Mouse (Mus musculus) adrenal gland, postnatal 36 days (tissue): ENCODE results near the gene Actl7a. TPM values are rescaled to one million over a fixed set of nuclear protein-coding genes. Genes with fewer than 3 reads are reported as not detected.

Experiments
- DNase-seq, 2 experiments: peaks; one replicate each; pipeline ENCODE4 v3.0.0; 2021; ENCODE audit warnings: mixed read lengths in 1 of 2
- long read RNA-seq, 2 experiments: library from polyadenylated mRNA; stranded (forward); transcript quantifications; one replicate each; pipeline ENCODE4 v2.0.0; 2021; ENCODE audit warnings: borderline sequencing depth in 2 of 2
- total RNA-seq, 2 experiments: library from RNA; stranded (reverse); gene quantifications; 2 replicates each; pipeline ENCODE4 v1.2.3; 2021

The Actl7a gene
- not detected for total RNA-seq
- long read RNA-seq, experiment 1: 0 reads
- long read RNA-seq, experiment 2: 0 reads

GRCm38 (mm10) chr4:56743363-56744195 lies at the start of gene Actl7a:
TSS of gene Actl7a (plus strand) at chr4:56743413.
- DNase-seq: no peak

- DNase-seq: no peak
Observed at GRCm38 (mm10) chr4:56696401-56696800, 46.8 kb upstream of the Actl7a start.

GRCm38 (mm10) chr4:56698671-56699070 lies 44.5 kb upstream of the Actl7a start:
- no peak for DNase-seq

- DNase-seq: no peak
Observed at GRCm38 (mm10) chr4:56702234-56702633, 41.0 kb upstream of the Actl7a start.

GRCm38 (mm10) chr4:56713155-56713554 lies 30.1 kb upstream of the Actl7a start:
- no peak for DNase-seq

GRCm38 (mm10) chr4:56716801-56717200 lies 26.4 kb upstream of the Actl7a start:
- DNase-seq: peak; percentile 56 to 63

GRCm38 (mm10) chr4:56717932-56718331 lies 25.3 kb upstream of the Actl7a start:
- no peak for DNase-seq

GRCm38 (mm10) chr4:56718573-56719442 lies 24.4 kb upstream of the Actl7a start:
- DNase-seq: no peak

GRCm38 (mm10) chr4:56719456-56719855 lies 23.8 kb upstream of the Actl7a start:
- peak in 1 of 2 experiments; percentile 20 for DNase-seq

- DNase-seq: no peak
Observed at GRCm38 (mm10) chr4:56720403-56720802, 22.8 kb upstream of the Actl7a start.

- peak; percentile 37 to 44 for DNase-seq
Observed at GRCm38 (mm10) chr4:56721469-56721868, 21.7 kb upstream of the Actl7a start.

GRCm38 (mm10) chr4:56722346-56722745 lies 20.9 kb upstream of the Actl7a start:
- DNase-seq: no peak

GRCm38 (mm10) chr4:56723237-56723636 lies 20.0 kb upstream of the Actl7a start:
- DNase-seq: no peak

GRCm38 (mm10) chr4:56725839-56726238 lies 17.4 kb upstream of the Actl7a start:
- DNase-seq: peak; percentile 24 to 42

GRCm38 (mm10) chr4:56740020-56740485 lies 3.2 kb upstream of the Actl7a start, which contains the start of gene Gm26657:
TSS of gene Gm26657 (plus strand) at chr4:56740070.
- no peak for DNase-seq

- no peak for DNase-seq
Observed at GRCm38 (mm10) chr4:56740611-56741010, 2.6 kb upstream of the Actl7a start.

GRCm38 (mm10) chr4:56741041-56741493 lies 2.1 kb upstream of the Actl7a start, which contains the start of gene Actl7b:
TSS of gene Actl7b (minus strand) at chr4:56741443.
- DNase-seq: no peak

- no peak for DNase-seq
Observed at GRCm38 (mm10) chr4:56742698-56743097, 515 bp upstream of the Actl7a start.

GRCm38 (mm10) chr4:56746345-56746744 lies 3.1 kb downstream of the Actl7a start:
- no peak for DNase-seq

- no peak for DNase-seq
Observed at GRCm38 (mm10) chr4:56747456-56747855, 4.2 kb downstream of the Actl7a start.

- DNase-seq: no peak
Observed at GRCm38 (mm10) chr4:56756021-56756420, 12.8 kb downstream of the Actl7a start.

GRCm38 (mm10) chr4:56756966-56757600 lies 13.9 kb downstream of the Actl7a start:
- DNase-seq: peak in 1 of 2 experiments; percentile 15
